Mouse (Mus musculus): ENCODE data around the gene Brsk1.
A peak's percentile ranks its signal among the peaks of the same experiment; 100 is the strongest.

The Brsk1 gene

GRCm38 (mm10) chr7:4741151-4741550 is 50.7 kb downstream of the Brsk1 start:
- peak; percentile 25 for DNase-seq

- no peak for DNase-seq
Observed at GRCm38 (mm10) chr7:4741672-4742481, 51.5 kb downstream of the Brsk1 start.

- no peak for DNase-seq
Observed at GRCm38 (mm10) chr7:4742482-4742819, 52.0 kb downstream of the Brsk1 start.

DNA sequence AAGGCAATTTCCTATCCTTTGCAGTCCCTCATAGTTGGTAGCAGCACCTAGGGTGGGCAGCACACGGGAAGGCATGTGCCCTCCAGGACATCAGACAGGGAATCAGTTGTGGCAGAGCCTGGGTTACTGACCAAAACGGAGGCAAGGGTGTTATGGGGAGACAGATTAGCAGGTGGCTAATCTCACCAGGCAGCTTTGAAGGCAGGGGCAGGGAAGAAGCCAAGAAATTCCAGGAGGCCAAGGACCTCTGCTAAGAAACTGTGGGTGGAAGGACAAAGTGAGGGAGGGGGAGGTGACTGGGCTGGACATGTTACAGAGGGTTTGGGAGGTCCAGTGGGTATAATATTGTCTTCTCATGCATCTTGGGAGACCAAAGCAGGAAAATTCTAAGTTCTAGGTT is 53.0 kb downstream of the Brsk1 start:
- no peak for DNase-seq

DNA sequence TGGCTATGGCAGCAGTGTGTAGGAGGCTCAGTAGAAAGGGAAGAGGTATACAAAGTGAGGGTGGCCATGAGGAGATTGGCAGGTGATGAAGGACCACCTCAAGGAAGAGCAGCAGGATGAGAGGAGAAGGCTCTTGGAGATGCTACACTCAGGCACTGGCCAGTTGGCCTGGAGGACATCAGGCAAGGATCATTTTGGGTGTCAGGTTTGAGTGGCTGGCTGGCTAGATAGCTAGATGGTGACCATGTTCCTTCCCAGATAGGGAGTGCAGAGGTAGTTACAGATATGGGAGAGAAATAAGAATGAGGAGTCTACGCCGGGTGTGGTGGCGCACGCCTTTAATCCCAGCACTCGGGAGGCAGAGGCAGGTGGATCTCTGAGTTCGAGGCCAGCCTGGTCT is 54.5 kb downstream of the Brsk1 start:
- no peak for DNase-seq

DNA sequence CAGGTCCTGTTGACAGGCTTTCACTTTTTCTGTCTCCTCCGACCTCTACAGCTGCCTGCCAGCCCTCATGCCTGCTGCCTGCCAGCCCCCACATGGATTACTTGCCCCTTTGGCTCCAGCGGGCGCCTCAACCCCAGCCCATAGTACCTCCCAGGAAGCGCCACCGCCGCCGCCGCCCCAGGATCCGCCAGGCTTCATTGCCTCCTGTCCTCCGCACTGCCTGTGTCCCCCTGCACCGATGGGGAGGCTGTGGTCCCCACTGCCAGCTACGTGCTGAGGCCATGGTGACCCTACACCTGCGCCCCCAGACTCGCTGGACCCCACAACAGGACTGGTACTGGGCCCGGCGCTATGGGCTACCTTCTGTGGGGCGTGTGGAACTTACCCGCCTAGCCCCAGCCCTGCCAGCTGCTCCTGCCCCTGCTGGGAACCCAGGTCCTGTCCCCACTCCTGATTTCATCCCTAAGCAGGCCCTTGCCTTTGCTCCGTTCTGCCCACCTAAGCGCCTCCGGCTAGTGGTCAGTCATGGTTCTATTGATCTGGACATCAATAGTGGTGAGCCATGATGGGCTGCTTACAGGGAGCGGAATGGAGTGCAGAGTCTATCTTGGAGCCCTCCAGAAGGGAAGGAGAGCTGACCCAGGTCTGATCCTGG is 56.0 kb downstream of the Brsk1 start:
- DNase-seq: no peak

GRCm38 (mm10) chr7:4747156-4747899 is 56.9 kb downstream of the Brsk1 start:
- no peak for DNase-seq

- no peak for DNase-seq
Observed at GRCm38 (mm10) chr7:4748321-4748720, 57.9 kb downstream of the Brsk1 start.

- no peak for DNase-seq
Observed at GRCm38 (mm10) chr7:4749169-4749568, 58.8 kb downstream of the Brsk1 start.

DNA sequence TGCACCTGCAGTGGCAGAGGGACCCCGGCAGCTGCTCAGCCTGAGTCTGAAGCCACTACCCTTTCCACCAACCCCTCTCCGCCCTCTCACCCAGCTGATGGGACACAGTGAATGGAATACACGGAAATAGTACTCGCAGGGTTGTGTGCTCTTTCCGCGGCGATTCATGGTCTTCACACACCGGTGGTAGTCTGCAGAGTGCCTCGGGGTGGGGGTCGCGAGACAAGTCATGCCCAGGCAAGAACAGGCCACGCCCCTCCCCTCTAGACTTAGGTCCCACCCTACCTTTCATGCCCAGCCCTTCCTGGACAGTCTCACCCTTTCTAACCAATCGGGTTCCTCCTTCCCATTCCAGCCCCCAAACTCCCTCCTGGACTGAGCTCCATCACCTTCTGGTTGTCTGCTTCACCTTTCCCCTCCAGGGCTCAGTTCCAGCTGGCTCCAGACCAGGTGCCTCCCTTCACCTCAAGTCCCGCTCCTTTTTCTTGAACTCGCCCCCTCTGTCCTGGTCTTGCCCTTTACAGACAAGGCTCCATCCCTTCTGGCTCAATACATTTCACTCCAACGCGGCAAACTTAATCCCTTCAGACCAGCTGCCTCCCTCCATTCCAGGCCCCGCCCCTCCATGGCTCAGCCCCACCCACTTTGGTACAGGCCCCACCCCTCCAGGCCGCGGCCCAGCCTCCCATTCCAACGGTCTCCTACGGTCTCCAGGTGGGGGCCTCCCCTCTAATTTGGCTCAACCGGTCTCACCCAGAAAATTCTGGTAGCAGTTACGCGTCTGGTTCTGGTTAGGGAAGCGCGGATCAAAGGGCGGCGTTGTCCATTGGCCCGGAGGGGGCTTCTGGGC is 61.8 kb downstream of the Brsk1 start:
- DNase-seq: peak; percentile 54

DNA sequence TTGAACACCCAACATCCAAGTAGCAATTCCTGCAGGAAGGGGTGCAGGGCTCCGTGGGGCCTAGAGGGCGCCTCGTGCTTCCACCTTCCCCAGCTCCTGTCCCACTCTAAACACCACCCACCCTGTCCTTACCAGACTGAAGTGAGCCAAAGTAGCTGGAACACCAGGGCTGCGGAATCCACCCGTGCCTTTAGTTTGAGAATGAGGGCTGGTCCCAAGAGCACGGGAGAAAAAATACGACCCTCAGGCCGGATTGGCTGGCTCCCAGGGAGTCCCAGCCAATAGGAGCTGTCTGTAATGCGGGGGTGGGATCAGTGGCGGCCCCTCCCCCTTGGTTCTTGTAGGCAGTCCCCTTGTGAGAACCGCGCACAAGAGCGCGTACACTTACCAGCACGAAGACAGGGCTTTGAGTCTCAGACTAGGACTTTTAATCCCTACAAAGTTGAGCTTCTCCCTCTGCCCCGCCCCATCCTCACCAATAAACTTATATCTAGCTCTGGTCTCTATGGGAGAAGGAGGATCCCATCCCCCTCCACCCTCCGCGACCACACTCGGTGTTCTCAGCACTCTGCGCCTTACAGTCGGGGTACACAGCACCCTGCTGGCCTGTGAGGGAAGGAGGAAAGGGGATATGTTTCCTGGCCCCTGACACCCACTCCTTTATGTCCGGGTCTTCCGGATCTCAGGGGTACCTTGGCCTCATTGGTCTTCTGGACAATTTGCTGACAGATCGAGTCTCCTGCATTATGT is 62.6 kb downstream of the Brsk1 start, which contains the start of gene Cox6b2:
Cox6b2 (minus strand) TSS at position 274 of the 750 bp plus-strand sequence.
- peak; percentile 94 for DNase-seq

GRCm38 (mm10) chr7:4759670-4760069 is 69.3 kb downstream of the Brsk1 start:
- no peak for DNase-seq

DNA sequence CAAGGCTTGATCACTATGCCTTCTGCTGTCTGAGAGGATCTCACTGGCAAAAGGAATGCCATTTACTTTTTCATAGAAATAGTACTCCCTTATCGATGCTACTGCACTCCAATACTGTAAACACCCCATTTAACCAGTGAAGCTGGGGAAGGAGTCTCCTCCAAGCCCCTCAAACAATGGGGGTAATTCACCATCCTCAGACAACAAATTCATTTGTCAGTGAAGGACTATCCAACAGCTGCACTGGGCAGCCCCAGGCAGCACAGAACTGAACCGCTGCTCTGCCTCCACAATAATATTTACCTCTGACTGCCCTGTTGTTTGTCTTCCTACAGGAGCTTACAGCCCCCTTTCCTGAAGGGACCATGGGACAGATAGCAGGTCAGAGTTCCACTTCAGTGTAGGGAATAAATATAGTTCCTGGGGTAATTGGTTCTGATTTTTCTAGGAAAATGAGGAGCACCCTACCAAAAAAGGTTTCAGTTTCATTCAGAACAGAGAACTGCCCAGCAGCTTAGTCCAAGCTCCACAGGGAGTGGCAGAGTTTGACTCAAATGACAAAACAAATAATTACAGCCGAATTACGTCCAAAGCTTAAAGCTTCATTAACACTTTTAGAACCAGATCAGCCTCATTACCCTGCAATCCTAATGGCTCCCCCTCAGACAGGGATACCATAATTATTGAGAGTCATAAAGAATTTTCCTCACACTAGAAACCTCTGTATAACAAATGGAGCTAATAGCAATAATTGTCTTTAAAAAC is 74.7 kb downstream of the Brsk1 start:
- DNase-seq: no peak
